Mouse (Mus musculus) heart, embryonic 11.5 days (tissue): ENCODE results near the gene Zrsr2. TPM values are rescaled to one million over a fixed set of nuclear protein-coding genes. Genes with fewer than 3 reads are reported as not detected.

Experiments
- ATAC-seq: fragments of 200-750 bp; cut with Nextera tagmentation; replicated peaks from 2 replicates; pipeline ENCODE4 v1.8.0; 2017; ENCODE audit warnings: moderate library complexity; ENCODE audit not compliant: insufficient number of reproducible peaks, low FRiP score, low TSS enrichment
- H3K27ac ChIP-seq: fragments of 300-500 bp; sonication (generic); 2 replicates; pipeline ENCODE4 v1.5.1; 2014; ENCODE audit warnings: mild to moderate bottlenecking, low read depth, low read length
- H3K27me3 ChIP-seq: fragments of 300-500 bp; sonication (generic); 2 replicates; pipeline ENCODE4 v1.6.1; 2014; ENCODE audit warnings: mild to moderate bottlenecking, low read length, mixed read lengths; ENCODE audit not compliant: control insufficient read depth, insufficient read depth
- H3K36me3 ChIP-seq: fragments of 300-500 bp; sonication (generic); 2 replicates; pipeline ENCODE4 v1.6.1; 2014; ENCODE audit warnings: mild to moderate bottlenecking, low read length, moderate library complexity, mixed read lengths; ENCODE audit not compliant: control insufficient read depth, insufficient read depth
- H3K4me1 ChIP-seq: fragments of 300-500 bp; sonication (generic); 2 replicates; pipeline ENCODE4 v1.6.1; 2014; ENCODE audit warnings: low read length; ENCODE audit not compliant: control insufficient read depth, insufficient read depth
- H3K4me2 ChIP-seq: fragments of 300-500 bp; sonication (generic); 2 replicates; pipeline ENCODE4 v1.6.1; 2014; ENCODE audit warnings: mild to moderate bottlenecking, moderate library complexity
- H3K4me3 ChIP-seq: fragments of 300-500 bp; sonication (generic); 2 replicates; pipeline ENCODE4 v1.5.1; 2014; ENCODE audit warnings: low read depth, low read length
- H3K9ac ChIP-seq: fragments of 300-500 bp; sonication (generic); 2 replicates; pipeline ENCODE4 v1.6.1; 2014; ENCODE audit warnings: mild to moderate bottlenecking, low read depth, low read length, moderate library complexity
- H3K9me3 ChIP-seq: fragments of 300-500 bp; sonication (generic); replicated peaks from 2 replicates; pipeline ENCODE4 v1.6.1; 2016; ENCODE audit warnings: low read length; ENCODE audit not compliant: control insufficient read depth
- WGBS: fragments of 180-500 bp; shearing (Covaris S2); extraction: QIAGEN DNeasy Blood & Tissue Kit; methylation state at CpG from one replicate; pipeline ENCODE4 v1.1.7; 2014; ENCODE audit not compliant: insufficient replicate concordance; 5-methylcytosine and 5-hydroxymethylcytosine counted together
- polyA plus RNA-seq: library from polyadenylated mRNA; unstranded; fragments of >200 nt; fragmentation: Nextera tagmentation; extraction: Ambion mirVana; gene quantifications from 2 replicates; pipeline ENCODE4 v1.2.1, GENCODE M21; 2014

Gene Zrsr2
- polyA plus RNA-seq, 1 experiment from 2014 or later = 35.3 TPM

DNA sequence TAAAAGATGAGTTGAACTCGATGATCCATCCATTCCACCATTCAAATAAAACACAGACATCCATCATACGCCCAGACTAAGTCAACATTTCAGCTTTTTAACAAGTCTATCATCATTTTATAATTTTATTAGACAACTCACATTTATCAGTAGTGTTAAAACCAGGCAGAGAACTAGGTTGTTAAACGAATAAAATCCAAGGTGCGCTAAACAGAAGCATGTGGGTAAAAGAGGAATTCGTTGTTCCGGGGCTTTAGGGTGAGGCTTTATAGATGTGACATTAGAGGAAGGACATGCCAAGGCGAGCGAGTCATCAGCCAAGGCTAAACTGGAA, 50.5 kb downstream of the Zrsr2 start:
- Histone ChIP-seq H3K9me3 (no peaks in the 10 kb centered on the region), H3K9ac (peak overlapping the region; percentile 68; the same call in 1 of the 2 replicates), H3K4me2 (peak overlapping the region; percentile 60), H3K36me3 (no peaks in the 10 kb centered on the region), H3K4me1 (no peaks in the 10 kb centered on the region), H3K27me3 (no peaks in the 10 kb centered on the region), H3K27ac (peak overlapping the region; percentile 81; the same call in 1 of the 2 replicates), H3K4me3 (peak overlapping the region; percentile 65)
- no peak for ATAC-seq
- 15% methylated on average over 8 of the region's 8 CpGs for WGBS

- H3K4me1 ChIP-seq = no peaks in the 10 kb centered on the region
- no peaks in the 10 kb centered on the region for H3K9me3 ChIP-seq
- no peaks in the 10 kb centered on the region for H3K36me3 ChIP-seq
- no peak for ATAC-seq
- WGBS = 87% methylated on average over 2 of the region's 2 CpGs
- no peak overlapping the region for H3K4me2 ChIP-seq
- H3K27me3 ChIP-seq = no peaks in the 10 kb centered on the region
- no peak overlapping the region for H3K4me3 ChIP-seq
- no peak overlapping the region for H3K27ac ChIP-seq
- H3K9ac ChIP-seq = no peak overlapping the region
Measured at GRCm38 (mm10) chrX:163906861-163907260, 51.6 kb downstream of the Zrsr2 start.

GRCm38 (mm10) chrX:163899431-163900020, 58.9 kb downstream of the Zrsr2 start:
- 63% methylated on average over 5 of the region's 5 CpGs for WGBS
- H3K27me3 ChIP-seq = no peaks in the 10 kb centered on the region
- no peak for ATAC-seq
- H3K4me1 ChIP-seq = no peaks in the 10 kb centered on the region
- no peak overlapping the region for H3K4me2 ChIP-seq
- no peaks in the 10 kb centered on the region for H3K9me3 ChIP-seq
- H3K36me3 ChIP-seq = no peaks in the 10 kb centered on the region
- no peak overlapping the region for H3K4me3 ChIP-seq
- no peak overlapping the region for H3K9ac ChIP-seq
- H3K27ac ChIP-seq = no peak overlapping the region

- H3K4me3 ChIP-seq = no peak overlapping the region
- H3K27ac ChIP-seq = no peak overlapping the region
- no peaks in the 10 kb centered on the region for H3K9me3 ChIP-seq
- no peak overlapping the region for H3K4me2 ChIP-seq
- no peaks in the 10 kb centered on the region for H3K36me3 ChIP-seq
- no peaks in the 10 kb centered on the region for H3K27me3 ChIP-seq
- ATAC-seq = no peak
- H3K4me1 ChIP-seq = no peaks in the 10 kb centered on the region
- 52% methylated on average over 1 of the region's 1 CpGs for WGBS
- no peak overlapping the region for H3K9ac ChIP-seq
Measured at GRCm38 (mm10) chrX:163897354-163897753, 61.1 kb downstream of the Zrsr2 start.

- H3K4me2 ChIP-seq = no peak overlapping the region
- peaks cover 2% of the 10 kb centered on the region; the same call in 1 of the 2 replicates for H3K27me3 ChIP-seq
- no peak overlapping the region for H3K27ac ChIP-seq
- ATAC-seq = no peak
- 84% methylated on average over 4 of the region's 4 CpGs for WGBS
- H3K36me3 ChIP-seq = no peaks in the 10 kb centered on the region
- H3K4me1 ChIP-seq = no peaks in the 10 kb centered on the region
- H3K4me3 ChIP-seq = no peak overlapping the region
- no peaks in the 10 kb centered on the region for H3K9me3 ChIP-seq
- no peak overlapping the region for H3K9ac ChIP-seq
Measured at GRCm38 (mm10) chrX:163885539-163885981, 72.9 kb downstream of the Zrsr2 start.

Other genes starting within 250 kb of the Zrsr2 start
- 0.24 TPM in 1 of 2 replicates, not detected in the other for gene Rnf138rt1, start 197.3 kb downstream of the Zrsr2 start, polyA plus RNA-seq
- 20.1 and 26.0 TPM in 2 replicates for gene Ap1s2, start 49.6 kb downstream of the Zrsr2 start, polyA plus RNA-seq
- gene Car5b, start 69.3 kb upstream of the Zrsr2 start, polyA plus RNA-seq = 0.08 and 0.11 TPM in 2 replicates
- gene Siah1b, start 117.8 kb upstream of the Zrsr2 start, polyA plus RNA-seq = 19.5 and 20.9 TPM in 2 replicates
- gene Cltrn, start 130.2 kb upstream of the Zrsr2 start, polyA plus RNA-seq = 0.13 and 0.28 TPM in 2 replicates
- gene Ace2, start 180.7 kb upstream of the Zrsr2 start, polyA plus RNA-seq = 0.11 TPM in 1 of 2 replicates, not detected in the other